Mouse (Mus musculus) heart, adult 2 months (tissue): ENCODE data around the gene Nat8f5. TPM values are rescaled to one million over a fixed set of nuclear protein-coding genes. Genes with fewer than 3 reads are reported as not detected.

ENCODE experiments used
- microRNA-seq, 2 experiments: library from miRNA; unstranded; fragments of <30 nt; microRNA quantifications; one replicate each; pipeline ENCODE4 v1.2.0; 2021
- polyA plus RNA-seq: library from polyadenylated mRNA; depleted of rRNA; stranded (reverse); fragments of >200 nt; gene quantifications from 2 replicates; pipeline ENCODE4 v1.2.3, GENCODE M21; 2012; rRNA removed
- total RNA-seq, 2 experiments: library from RNA; stranded (reverse); gene quantifications; 2 replicates each; pipeline ENCODE4 v1.2.3; 2021

Gene Nat8f5
- total and polyA plus RNA-seq, 3 experiments = not detected

Small RNA genes lying within 50 kb of the gene (microRNA-seq; reads per million reads assigned to microRNA genes)
- 0 reads per million in 2 experiments for gene Mir6375

Other genes with a start within 250 kb of the Nat8f5 start
- gene Alms1, start 233.4 kb downstream of the Nat8f5 start, total RNA-seq = 1 to 10 TPM; 1.8 to 2.0 TPM
- 0.51 and 0.64 TPM in 2 replicates for gene Alms1, start 233.4 kb downstream of the Nat8f5 start, polyA plus RNA-seq
- gene Nat8f7, start 107.8 kb downstream of the Nat8f5 start, total RNA-seq = under 1 TPM in 1 of 2 experiments, not detected in 1; 0.13 TPM
- gene Nat8f7, start 107.8 kb downstream of the Nat8f5 start, polyA plus RNA-seq = 0.47 and 0.62 TPM in 2 replicates
- gene Nat8f3, start 55.2 kb downstream of the Nat8f5 start, total RNA-seq = not detected
- gene Nat8f3, start 55.2 kb downstream of the Nat8f5 start, polyA plus RNA-seq = 0.64 and 2.7 TPM in 2 replicates
- gene Nat8f6, start within 50 bp of the Nat8f5 start, total RNA-seq = under 1 TPM in 1 of 2 experiments, not detected in 1; 0.18 TPM
- gene Nat8f6, start within 50 bp of the Nat8f5 start, polyA plus RNA-seq = 0.29 and 0.73 TPM in 2 replicates
- not detected for gene Nat8, start 11.1 kb upstream of the Nat8f5 start, total RNA-seq
- not detected in 2 replicates for gene Nat8, start 11.1 kb upstream of the Nat8f5 start, polyA plus RNA-seq
- gene Nat8f2, start 48.2 kb upstream of the Nat8f5 start, total RNA-seq = under 1 TPM in 1 of 2 experiments, not detected in 1; 0.13 TPM
- gene Nat8f2, start 48.2 kb upstream of the Nat8f5 start, polyA plus RNA-seq = 0.15 TPM in 1 of 2 replicates, not detected in the other
- under 1 TPM; 0.73 to 0.76 TPM for gene Nat8f4, start 83.9 kb upstream of the Nat8f5 start, total RNA-seq
- gene Nat8f4, start 83.9 kb upstream of the Nat8f5 start, polyA plus RNA-seq = 0.66 and 1.5 TPM in 2 replicates
- 10 to 100 TPM; 11.0 to 14.1 TPM for gene Tprkb, start 90.9 kb upstream of the Nat8f5 start, total RNA-seq
- gene Tprkb, start 90.9 kb upstream of the Nat8f5 start, polyA plus RNA-seq = 12.2 and 15.5 TPM in 2 replicates
- gene Nat8f1, start 94.7 kb upstream of the Nat8f5 start, total RNA-seq = 1 to 10 TPM; 2.0 to 2.1 TPM
- gene Nat8f1, start 94.7 kb upstream of the Nat8f5 start, polyA plus RNA-seq = 5.1 and 6.1 TPM in 2 replicates
- gene Dusp11, start 140.7 kb upstream of the Nat8f5 start, total RNA-seq = 10 to 100 TPM; 38.0 to 41.8 TPM
- 26.0 and 52.4 TPM in 2 replicates for gene Dusp11, start 140.7 kb upstream of the Nat8f5 start, polyA plus RNA-seq
- gene Figla, start 195.2 kb upstream of the Nat8f5 start, total RNA-seq = not detected
- gene Figla, start 195.2 kb upstream of the Nat8f5 start, polyA plus RNA-seq = not detected in 2 replicates
- under 1 TPM; 0.16 to 0.39 TPM for gene Add2, start 207.7 kb upstream of the Nat8f5 start, total RNA-seq
- gene Add2, start 207.7 kb upstream of the Nat8f5 start, polyA plus RNA-seq = 0.25 and 0.47 TPM in 2 replicates